Comparison of ENCODE assay signal across 24 mouse cellular contexts in genomic region chr2:24443256-24443790, GRCm38 (mm10). TPM values are rescaled to one million over a fixed set of nuclear protein-coding genes. Genes with fewer than 3 reads are reported as not detected.
DNase-seq lines count a peak whose midpoint lies in the region; ATAC-seq and TF ChIP-seq lines count a peak whose summit lies in the region.
"Had no signal": no experiment of that assay in that cellular context is flagged by ENCODE, and none has a peak within 500 bp of the region (broad histone marks: within the 10 kb centered on the region; RNA-seq: fewer than 3 reads in every experiment).

No protein-coding gene starts in this region.

- no peak overlapping the region for H3K9ac ChIP-seq in kidney, embryonic 14.5 days (ENCODE audit: low read depth, low read length)
- H3K9ac ChIP-seq in ES-Bruce4 (ENCODE audit: low read depth, poor library complexity, severe bottlenecking), result no peak overlapping the region
- H3K9ac ChIP-seq: embryonic facial prominence, embryonic 15.5 days; heart, embryonic 15.5 days; hindbrain, embryonic 14.5 days had no signal

- H3K36me3 ChIP-seq in kidney, adult 2 months (ENCODE audit: control insufficient read depth, insufficient read depth, low read length), result peaks cover 9% of the 10 kb centered on the region; the same call in 1 of the 2 replicates
- H3K36me3 ChIP-seq in kidney, embryonic 14.5 days (ENCODE audit: control insufficient read depth, insufficient read depth, low read length), result peaks cover 51% of the 10 kb centered on the region
- H3K36me3 ChIP-seq in E14TG2a.4 (ENCODE audit: insufficient read depth, low read length) (no peaks in the 10 kb centered on the region), ES-Bruce4 (ENCODE audit: control insufficient read depth, insufficient read depth, low read length, poor library complexity, severe bottlenecking) (no peaks in the 10 kb centered on the region)
- H3K36me3 ChIP-seq: embryonic facial prominence, embryonic 15.5 days; forebrain, embryonic 10.5 days; heart, embryonic 15.5 days had no signal

- 46% methylated on average over 3 of the region's 3 CpGs for WGBS in kidney, adult 2 months
- WGBS in kidney, embryonic 14.5 days, result 65% methylated on average over 3 of the region's 3 CpGs

- H3K4me1 ChIP-seq in kidney, adult 2 months (ENCODE audit: control insufficient read depth, insufficient read depth, low read length), result peaks cover 45% of the 10 kb centered on the region
- no peaks in the 10 kb centered on the region for H3K4me1 ChIP-seq in kidney, embryonic 14.5 days (ENCODE audit: control insufficient read depth, insufficient read depth, low read length)
- peaks cover 44% of the 10 kb centered on the region for H3K4me1 ChIP-seq in E14TG2a.4 (replicated peaks; ENCODE audit: low read depth, low read length)
- peaks cover 4% of the 10 kb centered on the region for H3K4me1 ChIP-seq in ES-Bruce4 (ENCODE audit: control insufficient read depth, insufficient read depth, low read length)
- H3K4me1 ChIP-seq: embryonic facial prominence, embryonic 15.5 days; heart, embryonic 15.5 days; hindbrain, embryonic 10.5 days had no signal

- DNase-seq in kidney, adult 2 months, result peak; percentile 87
- peak; percentile 51 for DNase-seq in ZHBTc4 (ENCODE audit: low read depth, low spot score)
- no peak for DNase-seq in gastrocnemius, adult 18-20 months (ENCODE audit: low spot score)
- DNase-seq in cerebellum, postnatal 36 days, result no peak
- no peak for DNase-seq in adrenal gland, adult 18-20 months (ENCODE audit: low spot score in 2 of 2)
- DNase-seq: adrenal gland, postnatal 14 days; cerebellum, adult 11-12 months; cerebellum, adult 9-10 months; cerebellum, postnatal 25 days; gastrocnemius, postnatal 10 days; heart, adult 2 months had no signal

- H3K27me3 ChIP-seq in kidney, adult 2 months (replicated peaks; ENCODE audit: control insufficient read depth, insufficient read depth, low read length), result no peaks in the 10 kb centered on the region
- H3K27me3 ChIP-seq in kidney, embryonic 14.5 days (ENCODE audit: control insufficient read depth, insufficient read depth, low read length), result no peaks in the 10 kb centered on the region
- H3K27me3 ChIP-seq in E14TG2a.4 (ENCODE audit: insufficient read depth, low read length), result peaks cover 7% of the 10 kb centered on the region
- no peaks in the 10 kb centered on the region; the same call in 1 of the 2 replicates for H3K27me3 ChIP-seq in ES-Bruce4 (ENCODE audit: control insufficient read depth, insufficient read depth, low read length, poor library complexity, severe bottlenecking)
- H3K27me3 ChIP-seq: embryonic facial prominence, embryonic 15.5 days; heart, embryonic 15.5 days had no signal

- H3K27ac ChIP-seq in kidney, adult 2 months (ENCODE audit: insufficient read depth, low read depth, low read length), result no peak overlapping the region
- H3K27ac ChIP-seq in kidney, embryonic 14.5 days (ENCODE audit: low read depth, low read length), result no peak overlapping the region
- no peak overlapping the region for H3K27ac ChIP-seq in ES-Bruce4 (ENCODE audit: insufficient read depth, low read length)
- H3K27ac ChIP-seq: embryonic facial prominence, embryonic 15.5 days; forebrain, embryonic 10.5 days; heart, adult 2 months; heart, embryonic 15.5 days; hindbrain, embryonic 10.5 days; hindbrain, embryonic 14.5 days had no signal

- H3K4me2 ChIP-seq in kidney, embryonic 14.5 days (replicated peaks; ENCODE audit: low read depth, low read length), result no peak overlapping the region
- H3K4me2 ChIP-seq: embryonic facial prominence, embryonic 15.5 days; heart, embryonic 11.5 days; heart, embryonic 15.5 days; hindbrain, embryonic 14.5 days had no signal

- no peak overlapping the region for H3K4me3 ChIP-seq in kidney, adult 2 months (ENCODE audit: insufficient read depth, low read depth, low read length)
- no peak overlapping the region for H3K4me3 ChIP-seq in kidney, embryonic 14.5 days (ENCODE audit: low read length)
- H3K4me3 ChIP-seq in E14TG2a.4 (replicated peaks; ENCODE audit: low read length), result 0 out of 2 replicates have a peak overlapping the region, but pooled peaks have one; percentile 1
- no peak overlapping the region for H3K4me3 ChIP-seq in ES-Bruce4 (ENCODE audit: low read depth, low read length)
- H3K4me3 ChIP-seq: embryonic facial prominence, embryonic 15.5 days; erythroblast, embryonic 14.5 days; forebrain, embryonic 10.5 days; heart, adult 2 months; heart, embryonic 15.5 days; hindbrain, embryonic 10.5 days had no signal

- TF ChIP-seq CTCF in kidney, adult 2 months (conservative IDR thresholded peaks at IDR 0.05; ENCODE audit: insufficient read depth, insufficient read length, low read depth, low read length), result no peak
- TF ChIP-seq CTCF in E14TG2a.4 (conservative IDR thresholded peaks at IDR 0.05; ENCODE audit: low read length) (no peak), ES-Bruce4 (IDR thresholded peaks at IDR 0.05; ENCODE audit: low read depth, low read length) (no peak)

- ATAC-seq in kidney, embryonic 14.5 days (ENCODE audit: low FRiP score, low TSS enrichment), result no peak

- TF ChIP-seq POLR2A in kidney, adult 2 months (IDR thresholded peaks at IDR 0.05; ENCODE audit: low read depth, low read length), result no peak
- TF ChIP-seq POLR2A in ES-Bruce4 (IDR thresholded peaks at IDR 0.05; ENCODE audit: insufficient read depth, low read length), result no peak

- H3K9me3 ChIP-seq in kidney, embryonic 14.5 days (ENCODE audit: control insufficient read depth, low read length), result no peaks in the 10 kb centered on the region
- H3K9me3 ChIP-seq in E14TG2a.4 (ENCODE audit: low read length) (no peaks in the 10 kb centered on the region), ES-Bruce4 (replicated peaks; ENCODE audit: control insufficient read depth, insufficient read depth, low read length, poor library complexity, severe bottlenecking) (no peaks in the 10 kb centered on the region)
- H3K9me3 ChIP-seq: embryonic facial prominence, embryonic 15.5 days; forebrain, embryonic 10.5 days; heart, embryonic 15.5 days; hindbrain, embryonic 10.5 days had no signal

- 0 out of 2 replicates have a peak, but pooled peaks have one; percentile 29 for TF ChIP-seq EP300 in ES-Bruce4 (IDR thresholded peaks at IDR 0.05; ENCODE audit: insufficient read depth, low read depth, low read length)

RNA-seq across cellular contexts. Expression of gene Pax8, which starts 32.1 kb away (rescaled TPM):
- 74.3 and 77.6 TPM in 2 replicates for polyA plus RNA-seq in kidney, adult 2 months (2012; rRNA removed)
- 89.8 and 140 TPM in 2 replicates for polyA plus RNA-seq in kidney, embryonic 14.5 days (2014; fragmentation: Nextera tagmentation; extraction: Ambion mirVana)
- 0.26 and 0.57 TPM in 2 replicates for polyA plus RNA-seq in ES-Bruce4 (2011; ENCODE audit: insufficient read depth, insufficient read length, low read depth, missing spikeins)
- not detected for total RNA-seq in gastrocnemius, adult 18-20 months (2021)
- not detected for total RNA-seq in adrenal gland, adult 18-20 months (2021)
- total RNA-seq: adrenal gland, postnatal 14 days; gastrocnemius, postnatal 10 days; gastrocnemius, postnatal 4 days; heart, adult 2 months; heart, postnatal 25 days had no signal
- polyA plus RNA-seq: erythroblast, embryonic 14.5 days; forebrain, embryonic 14.5 days; heart, adult 2 months; heart, embryonic 15.5 days had no signal

Comparison
In these comparisons a context has a peak if more than half of its experiments do, and no peak if none do; other contexts are left out.
1. DNase-seq: peak in kidney, adult 2 months (single experiment) and ZHBTc4 (single experiment); none in gastrocnemius, adult 18-20 months (single experiment), cerebellum, postnatal 36 days (0 of 2) and adrenal gland, adult 18-20 months (0 of 2).
2. RNA of gene Pax8, which starts 32.1 kb away (polyA plus RNA-seq): 89.8 to 140 TPM in kidney, embryonic 14.5 days and 74.3 to 77.6 TPM in kidney, adult 2 months; 0.26 to 0.57 TPM in ES-Bruce4; every median in the first group is over 10 times any median in the second.